Mouse (Mus musculus) ES-Bruce4 (cell line): ENCODE results near the gene Olfr1328. TPM values are rescaled to one million over a fixed set of nuclear protein-coding genes. Genes with fewer than 3 reads are reported as not detected.
"Not testable (repeated sequence)": the region's sequence is repeated elsewhere in the genome, so short reads cannot be mapped to it uniquely, and the experiment has no call there.

ENCODE experiments used
- H3K27ac ChIP-seq: 2 replicates; pipeline ENCODE4 v1.5.1; 2012; ENCODE audit warnings: low read length, inconsistent platforms; ENCODE audit not compliant: insufficient read depth
- H3K27me3 ChIP-seq: 2 replicates; pipeline ENCODE4 v1.6.1; 2012; ENCODE audit warnings: mild to moderate bottlenecking, low read length, inconsistent platforms; ENCODE audit not compliant: control insufficient read depth, poor library complexity, insufficient read depth, severe bottlenecking
- H3K36me3 ChIP-seq: 2 replicates; pipeline ENCODE4 v1.6.1; 2012; ENCODE audit warnings: inconsistent platforms, mild to moderate bottlenecking, low read length, moderate library complexity; ENCODE audit not compliant: control insufficient read depth, poor library complexity, insufficient read depth, severe bottlenecking
- H3K4me1 ChIP-seq: one replicate; pipeline ENCODE4 v1.8.1; 2011; ENCODE audit warnings: low read length; ENCODE audit not compliant: control insufficient read depth, insufficient read depth
- H3K4me3 ChIP-seq: 2 replicates; pipeline ENCODE4 v1.5.1; 2011; ENCODE audit warnings: low read depth, mild to moderate bottlenecking, low read length
- H3K9ac ChIP-seq: 2 replicates; pipeline ENCODE4 v1.6.1; 2012; ENCODE audit warnings: low read depth, mild to moderate bottlenecking, inconsistent platforms; ENCODE audit not compliant: poor library complexity, severe bottlenecking
- H3K9me3 ChIP-seq: replicated peaks from 2 replicates; pipeline ENCODE4 v1.6.1; 2012; ENCODE audit warnings: mild to moderate bottlenecking, low read length, inconsistent platforms; ENCODE audit not compliant: control insufficient read depth, poor library complexity, insufficient read depth, severe bottlenecking
- CTCF ChIP-seq: IDR thresholded peaks from one replicate; pipeline ENCODE4 v1.8.1; 2011; ENCODE audit warnings: low read depth, low read length
- EP300 ChIP-seq: IDR thresholded peaks from 2 replicates; pipeline ENCODE4 v1.6.1; 2011; ENCODE audit warnings: low read depth, low read length; ENCODE audit not compliant: insufficient read depth
- POLR2A ChIP-seq: IDR thresholded peaks from one replicate; pipeline ENCODE4 v1.8.1; 2011; ENCODE audit warnings: low read length; ENCODE audit not compliant: insufficient read depth
- polyA plus RNA-seq: library from polyadenylated mRNA; stranded (reverse); fragments of >200 nt; gene quantifications from 2 replicates; pipeline ENCODE4 v1.2.4, GENCODE M21; 2011; ENCODE audit warnings: low read depth; ENCODE audit not compliant: missing spikeins, insufficient read depth, insufficient read length

Gene Olfr1328
- not detected in 2 replicates for polyA plus RNA-seq

- TF ChIP-seq POLR2A (no peak), EP300 (no peak), CTCF (no peak)
- no peaks in the 10 kb centered on the region; the same call in 1 of the 2 replicates for H3K27me3 ChIP-seq
- H3K27ac ChIP-seq: no peak within 1 kb of the TSS
- no peak within 1 kb of the TSS for H3K9ac ChIP-seq
- H3K4me1 ChIP-seq: no peaks in the 10 kb centered on the region
- no peaks in the 10 kb centered on the region for H3K36me3 ChIP-seq
- H3K4me3 ChIP-seq: no peak within 1 kb of the TSS
- H3K9me3 ChIP-seq: no peaks in the 10 kb centered on the region
Measured at GRCm38 (mm10) chr4:118938512-118938911, at the start of gene Olfr1328. TSS of gene Olfr1328 (minus strand) at chr4:118938612.

- H3K4me3 ChIP-seq: no peak overlapping the region
- H3K27me3 ChIP-seq: no peaks in the 10 kb centered on the region
- no peak overlapping the region for H3K9ac ChIP-seq
- no peaks in the 10 kb centered on the region for H3K9me3 ChIP-seq
- no peak overlapping the region for H3K27ac ChIP-seq
- no peak for TF ChIP-seq EP300
- TF ChIP-seq CTCF: no peak
- no peak for TF ChIP-seq POLR2A
- no peaks in the 10 kb centered on the region for H3K36me3 ChIP-seq
- no peaks in the 10 kb centered on the region for H3K4me1 ChIP-seq
Measured at GRCm38 (mm10) chr4:118985291-118985690, 46.9 kb upstream of the Olfr1328 start.

- Histone ChIP-seq H3K4me3 (no peak overlapping the region), H3K9me3 (no peaks in the 10 kb centered on the region), H3K27ac (no peak overlapping the region), H3K9ac (no peak overlapping the region), H3K27me3 (no peaks in the 10 kb centered on the region), H3K4me1 (no peaks in the 10 kb centered on the region), H3K36me3 (no peaks in the 10 kb centered on the region)
- TF ChIP-seq CTCF: no peak
- TF ChIP-seq POLR2A: no peak
- TF ChIP-seq EP300: no peak
Measured at GRCm38 (mm10) chr4:118973281-118973680, 34.9 kb upstream of the Olfr1328 start.

GRCm38 (mm10) chr4:118967711-118968110 lies 29.3 kb upstream of the Olfr1328 start:
- no peaks in the 10 kb centered on the region for H3K4me1 ChIP-seq

GRCm38 (mm10) chr4:118961141-118961628 lies 22.8 kb upstream of the Olfr1328 start, which contains the start of gene Lao1:
TSS of gene Lao1 (plus strand) at chr4:118961578.
- H3K9ac ChIP-seq: no peak within 1 kb of the TSS
- no peaks in the 10 kb centered on the region for H3K9me3 ChIP-seq
- H3K27me3 ChIP-seq: no peaks in the 10 kb centered on the region
- TF ChIP-seq EP300 (no peak), POLR2A (no peak), CTCF (no peak)
- H3K4me3 ChIP-seq: no peak within 1 kb of the TSS
- no peaks in the 10 kb centered on the region for H3K36me3 ChIP-seq
- H3K27ac ChIP-seq: no peak within 1 kb of the TSS
- no peaks in the 10 kb centered on the region for H3K4me1 ChIP-seq

More at GRCm38 (mm10) chr4:118967711-118968110, 29.3 kb upstream of the Olfr1328 start:
- Histone ChIP-seq H3K27me3 (no peaks in the 10 kb centered on the region), H3K9me3 (no peaks in the 10 kb centered on the region), H3K36me3 (no peaks in the 10 kb centered on the region), H3K27ac (no peak overlapping the region), H3K9ac (no peak overlapping the region), H3K4me3 (no peak overlapping the region)
- TF ChIP-seq EP300 (no peak), POLR2A (no peak)

GRCm38 (mm10) chr4:118958812-118959211 lies 20.4 kb upstream of the Olfr1328 start:
- H3K27ac ChIP-seq: no peak overlapping the region
- H3K27me3 ChIP-seq: no peaks in the 10 kb centered on the region
- H3K9ac ChIP-seq: no peak overlapping the region
- H3K36me3 ChIP-seq: no peaks in the 10 kb centered on the region
- H3K9me3 ChIP-seq: no peaks in the 10 kb centered on the region
- H3K4me3 ChIP-seq: no peak overlapping the region
- TF ChIP-seq EP300 (no peak), CTCF (no peak), POLR2A (no peak)
- no peaks in the 10 kb centered on the region for H3K4me1 ChIP-seq

- not testable (repeated sequence) for H3K9me3 ChIP-seq, H3K4me3 ChIP-seq, H3K9ac ChIP-seq, H3K27ac ChIP-seq, H3K36me3 ChIP-seq, H3K4me1 ChIP-seq, H3K27me3 ChIP-seq
Measured at GRCm38 (mm10) chr4:118931326-118931725, 7.1 kb downstream of the Olfr1328 start.

- H3K4me1 ChIP-seq, H3K9ac ChIP-seq, H3K27ac ChIP-seq, H3K4me3 ChIP-seq, H3K9me3 ChIP-seq, H3K36me3 ChIP-seq, H3K27me3 ChIP-seq: not testable (repeated sequence)
Measured at GRCm38 (mm10) chr4:118917365-118917764, 21.0 kb downstream of the Olfr1328 start, which contains the start of gene Olfr1329. TSS of gene Olfr1329 (minus strand) at chr4:118917465.
